Mouse (Mus musculus) G1E (cell line): ENCODE measurements at regions not wholly inside any gene's neighbourhood (a gene's known extent, or its start where the extent isn't known, plus 50 kb on each side); places are given as distances from the start of the nearest gene placed in this dataset.
A peak's percentile ranks its signal among the peaks of the same experiment; 100 is the strongest.
"Not testable (repeated sequence)": the region's sequence is repeated elsewhere in the genome, so short reads cannot be mapped to it uniquely, and the experiment has no call there.

Source experiments
- ATAC-seq: 2 replicates; pipeline ENCODE4 v1.8.0; 2016; ENCODE audit warnings: mild to moderate bottlenecking; ENCODE audit not compliant: insufficient number of reproducible peaks, poor library complexity, low FRiP score, severe bottlenecking; ENCODE audit errors: extremely low read depth
- DNase-seq: peaks from one replicate; pipeline ENCODE4 v3.0.0; 2012; ENCODE audit warnings: low spot score
- H3K27me3 ChIP-seq: 2 replicates; pipeline ENCODE4 v1.6.1; 2012; ENCODE audit warnings: mild to moderate bottlenecking, low read length, inconsistent platforms; ENCODE audit not compliant: insufficient read depth
- H3K36me3 ChIP-seq: replicated peaks from 2 replicates; pipeline ENCODE3; 2012; ENCODE audit warnings: mild to moderate bottlenecking, inconsistent platforms
- H3K4me1 ChIP-seq: 2 replicates; pipeline ENCODE4 v1.6.1; 2012; ENCODE audit warnings: low read depth, low read length, inconsistent platforms, mixed read lengths; ENCODE audit not compliant: insufficient read depth
- H3K4me3 ChIP-seq: 2 replicates; pipeline ENCODE4 v1.5.1; 2012; ENCODE audit warnings: low read depth, mild to moderate bottlenecking, inconsistent platforms, low read length, moderate library complexity, mixed read lengths
- H3K9me3 ChIP-seq: replicated peaks from 2 replicates; pipeline ENCODE4 v1.6.1; 2012; ENCODE audit warnings: inconsistent platforms
- CTCF ChIP-seq: IDR thresholded peaks from 2 replicates; pipeline ENCODE4 v1.5.1; 2012; ENCODE audit warnings: low read depth, low read length, inconsistent platforms, mixed read lengths
- GATA1 ChIP-seq: IDR thresholded peaks from 2 replicates; pipeline ENCODE4 v1.6.1; 2012; ENCODE audit warnings: borderline replicate concordance, low read length, inconsistent platforms, mixed read lengths
- GATA2 ChIP-seq: IDR thresholded peaks from 2 replicates; pipeline ENCODE4 v1.6.1; 2012; ENCODE audit warnings: low read depth, low read length, inconsistent platforms, borderline replicate concordance
- POLR2AphosphoS5 ChIP-seq: IDR thresholded peaks from 2 replicates; pipeline ENCODE4 v1.6.1; 2012; ENCODE audit warnings: low read depth, low read length, inconsistent platforms; ENCODE audit not compliant: insufficient replicate concordance
- TAL1 ChIP-seq: conservative IDR thresholded peaks from 2 replicates; pipeline ENCODE4 v1.6.1; 2012; ENCODE audit warnings: low read depth, low read length, inconsistent platforms, mixed read lengths

GRCm38 (mm10) chr7:73662536-73662935, 77.6 kb upstream of the Fam174b start:
- H3K4me1 ChIP-seq: no peaks in the 10 kb centered on the region
- TF ChIP-seq TAL1 (no peak), CTCF (no peak), GATA1 (no peak), GATA2 (no peak), POLR2AphosphoS5 (no peak)
- no peaks in the 10 kb centered on the region for H3K9me3 ChIP-seq
- H3K36me3 ChIP-seq: no peaks in the 10 kb centered on the region
- ATAC-seq: no peak
- no peaks in the 10 kb centered on the region for H3K27me3 ChIP-seq
- no peak for DNase-seq
- H3K4me3 ChIP-seq: no peak overlapping the region

GRCm38 (mm10) chr7:73661901-73662300, 78.2 kb upstream of the Fam174b start:
- H3K27me3 ChIP-seq: no peaks in the 10 kb centered on the region
- TF ChIP-seq GATA1 (no peak), CTCF (no peak), GATA2 (no peak)
- no peaks in the 10 kb centered on the region for H3K36me3 ChIP-seq
- no peak overlapping the region for H3K4me3 ChIP-seq
- DNase-seq: no peak
- no peaks in the 10 kb centered on the region for H3K9me3 ChIP-seq
- H3K4me1 ChIP-seq: no peaks in the 10 kb centered on the region; the same call in 1 of the 2 replicates
- no peak for ATAC-seq

GRCm38 (mm10) chr7:73659551-73659950, 80.6 kb upstream of the Fam174b start:
- DNase-seq (no peak), ATAC-seq (no peak)
- Histone ChIP-seq H3K27me3 (no peaks in the 10 kb centered on the region), H3K9me3 (no peaks in the 10 kb centered on the region), H3K4me3 (no peak overlapping the region), H3K4me1 (no peaks in the 10 kb centered on the region; the same call in 1 of the 2 replicates), H3K36me3 (no peaks in the 10 kb centered on the region)
- no peak for TF ChIP-seq TAL1

- TF ChIP-seq POLR2AphosphoS5 (no peak), GATA2 (no peak), TAL1 (no peak), CTCF (no peak), GATA1 (no peak)
- Histone ChIP-seq H3K27me3 (peaks cover 8% of the 10 kb centered on the region; the same call in 1 of the 2 replicates), H3K9me3 (no peaks in the 10 kb centered on the region), H3K36me3 (no peaks in the 10 kb centered on the region), H3K4me1 (no peaks in the 10 kb centered on the region; the same call in 1 of the 2 replicates), H3K4me3 (no peak overlapping the region)
- no peak for DNase-seq
- no peak for ATAC-seq
Observed at GRCm38 (mm10) chr7:73657283-73657682, 82.8 kb upstream of the Fam174b start.

- not testable (repeated sequence) for DNase-seq, H3K4me3 ChIP-seq, H3K36me3 ChIP-seq, H3K9me3 ChIP-seq, H3K27me3 ChIP-seq, H3K4me1 ChIP-seq, ATAC-seq
Observed at GRCm38 (mm10) chr7:73656424-73656795, 83.7 kb upstream of the Fam174b start.

GRCm38 (mm10) chr7:73655787-73656423, 84.2 kb upstream of the Fam174b start:
- H3K36me3 ChIP-seq: no peaks in the 10 kb centered on the region
- no peak for TF ChIP-seq TAL1
- TF ChIP-seq GATA1: no peak
- TF ChIP-seq POLR2AphosphoS5: no peak
- TF ChIP-seq GATA2: no peak
- TF ChIP-seq CTCF: peak; percentile 36; the same call in 1 of the 2 replicates
- H3K4me1 ChIP-seq: no peaks in the 10 kb centered on the region; the same call in 1 of the 2 replicates
- DNase-seq: peak; percentile 20
- no peaks in the 10 kb centered on the region for H3K9me3 ChIP-seq
- no peak for ATAC-seq
- H3K4me3 ChIP-seq: no peak overlapping the region
- peaks cover 8% of the 10 kb centered on the region; the same call in 1 of the 2 replicates for H3K27me3 ChIP-seq

- no peak overlapping the region for H3K4me3 ChIP-seq
- no peaks in the 10 kb centered on the region for H3K36me3 ChIP-seq
- H3K9me3 ChIP-seq: no peaks in the 10 kb centered on the region
- TF ChIP-seq CTCF (peak; percentile 50), GATA1 (no peak)
- DNase-seq (no peak), ATAC-seq (peak; percentile 66)
- no peaks in the 10 kb centered on the region; the same call in 1 of the 2 replicates for H3K4me1 ChIP-seq
- peaks cover 8% of the 10 kb centered on the region; the same call in 1 of the 2 replicates for H3K27me3 ChIP-seq
Observed at GRCm38 (mm10) chr7:73654193-73654871, 85.8 kb upstream of the Fam174b start.
